Mouse (Mus musculus) liver, adult (tissue): ENCODE data around the gene 9830107B12Rik.

ENCODE experiments used
- GATA4 ChIP-seq: IDR thresholded peaks from 2 replicates; pipeline ENCODE4 v1.6.1; 2014; ENCODE audit warnings: mild to moderate bottlenecking, low read length; ENCODE audit not compliant: insufficient replicate concordance

Gene 9830107B12Rik

GRCm38 (mm10) chr17:48098528-48098890 lies 47.6 kb downstream of the 9830107B12Rik start:
- TF ChIP-seq GATA4, result no peak

DNA sequence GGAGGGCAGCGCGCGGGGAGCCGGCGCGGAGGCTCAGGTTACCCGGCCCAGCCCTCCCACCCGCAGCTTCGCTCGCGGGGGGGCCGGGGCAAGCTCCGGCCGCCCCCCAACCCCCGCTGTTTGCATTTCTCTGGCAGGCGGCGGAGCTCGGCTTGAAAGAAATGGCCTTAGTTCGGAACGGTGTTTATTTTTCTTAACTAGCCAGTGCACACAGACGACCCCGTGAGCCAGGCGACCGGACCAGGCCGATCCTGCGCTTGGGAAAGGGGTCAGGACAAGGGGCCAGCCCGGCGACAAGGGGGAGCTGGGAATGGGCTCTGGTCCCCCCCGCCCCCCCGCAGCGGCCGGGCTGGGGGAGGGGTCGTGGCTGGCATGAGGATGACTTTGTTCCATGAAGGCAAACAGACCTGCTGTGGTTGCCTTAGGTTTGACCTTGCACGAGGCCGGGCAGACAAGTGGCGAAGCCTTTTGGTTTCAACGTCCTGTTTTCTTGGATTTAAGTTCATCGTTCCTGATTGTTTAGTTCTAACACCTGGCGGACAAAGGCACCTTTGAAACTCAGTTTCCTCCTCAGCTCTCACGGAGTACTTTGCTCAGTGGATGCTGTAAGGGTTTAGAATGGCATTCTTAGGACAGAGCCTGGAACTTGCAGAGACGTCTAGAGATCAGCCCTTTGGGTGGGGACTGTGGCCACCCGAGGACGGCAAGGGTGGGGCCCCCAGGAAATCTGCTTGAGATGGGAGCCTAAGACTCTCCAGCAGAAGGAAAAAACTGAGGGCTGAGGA lies 48.1 kb downstream of the 9830107B12Rik start:
- TF ChIP-seq GATA4, result no peak

DNA sequence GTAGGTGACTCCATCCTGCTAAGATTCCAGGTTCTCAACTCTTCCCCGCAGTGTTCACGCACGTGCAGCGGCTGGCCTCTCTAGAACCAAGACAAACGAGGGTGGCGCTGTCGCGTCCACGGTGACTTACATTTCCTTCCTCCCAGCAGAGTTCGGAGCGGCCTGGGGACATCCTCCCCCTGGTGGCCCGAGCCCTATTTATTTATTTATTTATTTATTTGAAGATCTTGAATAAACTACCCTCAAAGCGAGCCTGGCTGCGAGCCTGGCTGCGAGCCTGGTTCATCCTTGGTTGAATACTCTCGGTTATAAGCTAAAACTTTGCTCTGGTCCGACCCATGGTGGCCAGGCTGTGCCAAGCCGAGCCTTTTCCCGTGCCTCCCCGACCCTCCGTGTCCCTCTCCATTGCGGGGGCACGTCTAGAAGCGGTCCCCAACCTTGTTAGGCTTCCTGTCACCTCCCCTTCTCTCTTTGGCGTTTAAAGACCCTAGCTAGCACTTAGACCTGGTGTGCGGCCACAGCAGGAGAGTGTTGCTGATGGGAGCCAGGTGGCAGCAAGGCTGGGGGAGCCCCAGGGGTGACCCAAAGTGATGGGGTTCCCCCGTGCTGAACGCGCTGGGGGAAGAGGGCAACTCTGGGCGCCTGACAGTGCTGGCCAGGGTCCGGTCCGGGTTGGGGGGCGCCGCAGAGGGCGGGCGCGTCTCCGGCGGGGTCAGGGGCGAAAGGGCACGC lies 48.9 kb downstream of the 9830107B12Rik start:
- no peak for TF ChIP-seq GATA4

- no peak for TF ChIP-seq GATA4
Measured at GRCm38 (mm10) chr17:48096321-48096720, 49.7 kb downstream of the 9830107B12Rik start.

DNA sequence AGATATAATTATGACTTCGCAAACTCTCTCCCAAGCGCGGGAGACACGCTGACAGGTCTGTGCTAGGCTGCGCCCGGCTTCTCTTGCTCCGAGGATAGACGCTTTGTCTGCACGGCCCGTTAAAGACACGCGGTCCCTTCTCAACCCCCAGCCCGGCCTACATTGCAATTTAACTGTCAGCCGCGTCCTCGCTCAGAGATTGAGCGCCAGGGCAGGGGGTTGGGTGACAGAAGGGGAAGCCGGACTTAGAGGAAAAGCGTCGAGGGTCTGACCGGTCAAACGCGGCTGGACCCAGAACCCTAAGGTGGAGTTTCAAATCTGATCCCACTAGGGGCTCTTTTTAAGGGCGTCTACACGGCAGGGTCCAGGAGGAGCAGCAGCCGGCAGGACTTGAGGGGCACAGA lies 50.3 kb downstream of the 9830107B12Rik start:
- TF ChIP-seq GATA4, result no peak

DNA sequence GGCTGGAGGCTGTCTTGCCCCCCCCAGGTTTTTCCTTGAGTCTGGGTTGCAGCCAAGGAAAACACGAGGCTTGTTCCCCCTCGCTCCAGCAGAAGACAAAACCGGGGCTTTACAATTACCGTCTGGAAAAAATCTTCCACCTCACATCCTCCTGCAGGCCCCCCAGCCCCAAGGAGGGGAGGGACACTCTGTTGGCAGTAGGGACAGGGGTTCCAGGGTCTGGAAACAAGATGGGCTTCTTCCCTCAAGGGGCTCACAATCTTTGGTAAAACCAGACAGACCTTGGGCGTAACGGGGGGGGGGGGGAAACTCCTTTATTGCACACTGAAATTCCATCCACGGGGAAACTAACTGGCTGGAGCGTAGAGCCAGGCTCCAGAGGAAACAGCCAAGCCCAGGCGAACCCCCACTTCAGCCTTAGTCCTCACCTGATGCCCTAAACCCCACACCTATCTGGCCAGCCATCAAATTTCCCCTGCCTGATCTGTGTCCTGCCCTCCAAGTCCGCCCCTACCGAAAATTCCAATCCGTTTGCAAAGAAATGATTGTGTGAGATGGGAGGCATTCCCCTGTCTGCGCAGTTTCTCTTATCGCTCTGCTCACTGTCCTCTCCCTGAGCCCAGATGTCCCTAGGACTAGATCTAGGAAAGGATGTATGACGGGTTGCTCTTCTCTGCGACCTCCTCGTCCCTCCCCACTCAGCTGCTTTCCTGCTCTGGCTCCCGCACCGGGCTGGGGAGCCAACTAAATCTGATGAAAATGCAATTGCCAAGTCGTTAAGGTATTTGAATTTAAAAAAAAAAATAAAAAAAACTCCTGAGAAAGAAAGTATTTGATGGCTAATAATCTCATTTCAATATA lies 51.0 kb downstream of the 9830107B12Rik start:
- no peak for TF ChIP-seq GATA4

DNA sequence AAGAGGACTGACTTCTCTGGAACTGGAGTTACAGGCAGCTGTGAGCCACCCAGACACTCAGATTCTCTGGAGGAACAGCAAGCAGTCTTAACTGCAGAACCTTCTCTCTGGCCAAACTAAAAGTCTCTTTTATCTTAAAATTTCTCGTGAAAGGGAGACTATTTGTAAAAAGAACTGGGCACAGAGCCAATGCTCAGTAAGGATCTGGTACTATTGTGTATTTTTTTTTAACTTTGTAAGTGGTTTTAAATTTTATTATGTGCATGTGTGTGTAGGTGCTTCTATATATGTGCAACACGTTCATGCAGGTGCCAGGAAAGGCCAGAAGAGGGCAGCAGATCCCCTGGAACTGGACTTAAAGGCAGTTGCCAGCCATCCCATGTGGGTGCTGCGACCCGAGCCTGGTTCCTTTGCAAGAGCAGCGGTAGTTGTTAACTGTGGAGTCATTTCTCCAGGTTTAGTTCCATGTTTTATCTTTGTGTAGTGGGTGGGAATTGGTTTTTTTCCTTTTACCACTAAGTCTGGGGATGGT lies 52.7 kb downstream of the 9830107B12Rik start:
- TF ChIP-seq GATA4, result no peak

DNA sequence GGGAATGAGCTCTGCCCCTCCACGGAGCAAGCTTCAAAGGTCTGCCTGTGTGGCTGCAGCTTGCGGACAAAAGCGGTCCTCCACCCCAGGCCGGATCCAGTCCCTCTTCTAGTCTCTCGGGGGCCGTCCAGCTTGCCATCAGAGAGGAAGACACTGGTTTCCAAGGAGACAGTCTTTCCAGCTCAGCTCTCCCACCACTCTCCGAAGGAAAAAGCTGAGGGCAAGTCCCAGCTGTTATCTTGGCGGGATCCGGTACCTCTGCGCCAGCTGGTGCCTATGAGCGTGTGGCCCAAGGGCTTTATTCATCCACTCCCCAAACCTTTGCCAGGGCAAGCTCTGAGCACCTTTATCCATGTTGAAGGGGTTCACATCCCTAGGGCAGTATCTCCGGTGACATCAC lies 55.8 kb downstream of the 9830107B12Rik start:
- TF ChIP-seq GATA4, result no peak

- TF ChIP-seq GATA4, result no peak
Measured at GRCm38 (mm10) chr17:48089446-48089845, 56.6 kb downstream of the 9830107B12Rik start.

GRCm38 (mm10) chr17:48089019-48089418 lies 57.0 kb downstream of the 9830107B12Rik start, which contains the start of gene 1700067P10Rik:
TSS of gene 1700067P10Rik (plus strand) at chr17:48089319.
- TF ChIP-seq GATA4, result no peak

- no peak for TF ChIP-seq GATA4
Measured at GRCm38 (mm10) chr17:48080626-48081025, 65.4 kb downstream of the 9830107B12Rik start.
